8 mouse cellular contexts compared by ENCODE assay signal in genomic region chr11:88148638-88149279, GRCm38 (mm10). TPM values are rescaled to one million over a fixed set of nuclear protein-coding genes. Genes with fewer than 3 reads are reported as not detected.
DNase-seq lines count a peak whose midpoint lies in the region; ATAC-seq and TF ChIP-seq lines count a peak whose summit lies in the region.

No protein-coding gene starts in this region.

- ATAC-seq in intestine, postnatal 0 days, result no peak
- ATAC-seq in lung, postnatal 0 days, result peak; percentile 42
- peak; percentile 11; the same call in 1 of the 2 replicates for ATAC-seq in stomach, embryonic 16.5 days (ENCODE audit: insufficient read depth, low FRiP score)
- ATAC-seq in liver, embryonic 12.5 days, result no peak

- no peak overlapping the region for H3K4me3 ChIP-seq in intestine, postnatal 0 days (ENCODE audit: low read depth, low read length)
- H3K4me3 ChIP-seq in lung, postnatal 0 days (ENCODE audit: low read depth, low read length), result no peak overlapping the region
- no peak overlapping the region for H3K4me3 ChIP-seq in stomach, embryonic 16.5 days (replicated peaks; ENCODE audit: low read length)
- H3K4me3 ChIP-seq in liver, embryonic 12.5 days, result no peak overlapping the region

- TF ChIP-seq CTCF in intestine, postnatal 0 days (IDR thresholded peaks at IDR 0.05; ENCODE audit: low read depth), result no peak
- no peak for TF ChIP-seq CTCF in lung, postnatal 0 days (IDR thresholded peaks at IDR 0.05)

- WGBS in intestine, postnatal 0 days, result 20% methylated on average over 11 of the region's 11 CpGs
- WGBS in lung, postnatal 0 days, result 10% methylated on average over 11 of the region's 11 CpGs
- 14% methylated on average over 11 of the region's 11 CpGs for WGBS in stomach, embryonic 16.5 days
- 41% methylated on average over 11 of the region's 11 CpGs for WGBS in liver, embryonic 12.5 days (ENCODE audit: insufficient replicate concordance)

- peak; percentile 69 to 74 for DNase-seq in right cerebral cortex, postnatal 10 days (ENCODE audit: low spot score in 2 of 2)
- no peak for DNase-seq in right cerebral cortex, adult 2 months (ENCODE audit: low spot score in 2 of 2)
- DNase-seq in cerebellum, postnatal 25 days, result peak; percentile 71 to 75
- peak; percentile 77 to 79 for DNase-seq in heart, adult 18-20 months
- DNase-seq in lung, postnatal 0 days (ENCODE audit: low spot score), result peak; percentile 59

- H3K36me3 ChIP-seq in intestine, postnatal 0 days (ENCODE audit: control insufficient read depth, insufficient read depth), result no peaks in the 10 kb centered on the region
- H3K36me3 ChIP-seq in lung, postnatal 0 days (ENCODE audit: insufficient read depth, low read length), result no peaks in the 10 kb centered on the region
- H3K36me3 ChIP-seq in stomach, embryonic 16.5 days (ENCODE audit: control insufficient read depth, insufficient read depth, low read length), result no peaks in the 10 kb centered on the region
- H3K36me3 ChIP-seq in liver, embryonic 12.5 days, result no peaks in the 10 kb centered on the region

- no peaks in the 10 kb centered on the region for H3K27me3 ChIP-seq in intestine, postnatal 0 days (replicated peaks; ENCODE audit: control insufficient read depth, insufficient read depth, low read length)
- H3K27me3 ChIP-seq in lung, postnatal 0 days (replicated peaks; ENCODE audit: insufficient read depth, low read length), result no peaks in the 10 kb centered on the region
- H3K27me3 ChIP-seq in stomach, embryonic 16.5 days (ENCODE audit: control insufficient read depth, insufficient read depth, low read length), result no peaks in the 10 kb centered on the region
- peaks cover 33% of the 10 kb centered on the region for H3K27me3 ChIP-seq in liver, embryonic 12.5 days (replicated peaks)

- peak overlapping the region; percentile 26; the same call in 1 of the 2 replicates for H3K9ac ChIP-seq in intestine, postnatal 0 days (ENCODE audit: low read depth, low read length)
- no peak overlapping the region for H3K9ac ChIP-seq in lung, postnatal 0 days (replicated peaks; ENCODE audit: low read depth)
- peak overlapping the region; percentile 50 for H3K9ac ChIP-seq in stomach, embryonic 16.5 days (ENCODE audit: low read length)
- no peak overlapping the region for H3K9ac ChIP-seq in liver, embryonic 12.5 days

- H3K27ac ChIP-seq in intestine, postnatal 0 days (ENCODE audit: low read depth, low read length), result peak overlapping the region; percentile 64
- peak overlapping the region; percentile 74 for H3K27ac ChIP-seq in lung, postnatal 0 days (ENCODE audit: low read length)
- peak overlapping the region; percentile 88 for H3K27ac ChIP-seq in stomach, embryonic 16.5 days (ENCODE audit: low read length)
- H3K27ac ChIP-seq in liver, embryonic 12.5 days, result no peak overlapping the region

- H3K9me3 ChIP-seq in intestine, postnatal 0 days (ENCODE audit: control insufficient read depth), result no peaks in the 10 kb centered on the region
- H3K9me3 ChIP-seq in lung, postnatal 0 days (ENCODE audit: low read length), result no peaks in the 10 kb centered on the region
- no peaks in the 10 kb centered on the region for H3K9me3 ChIP-seq in stomach, embryonic 16.5 days (replicated peaks; ENCODE audit: control insufficient read depth, low read length)
- H3K9me3 ChIP-seq in liver, embryonic 12.5 days (replicated peaks), result no peaks in the 10 kb centered on the region

- 0 out of 2 replicates have a peak overlapping the region, but pooled peaks have one; percentile 9 for H3K4me2 ChIP-seq in intestine, postnatal 0 days (replicated peaks; ENCODE audit: low read depth)
- 0 out of 2 replicates have a peak overlapping the region, but pooled peaks have one; percentile 11 for H3K4me2 ChIP-seq in lung, postnatal 0 days (replicated peaks; ENCODE audit: low read depth, low read length)
- H3K4me2 ChIP-seq in stomach, embryonic 16.5 days (ENCODE audit: low read depth, low read length), result peak overlapping the region; percentile 14; the same call in 1 of the 2 replicates
- no peak overlapping the region for H3K4me2 ChIP-seq in liver, embryonic 12.5 days

- TF ChIP-seq EP300 in lung, postnatal 0 days (IDR thresholded peaks at IDR 0.05), result 0 out of 2 replicates have a peak, but pooled peaks have one; percentile 24

- peaks cover 14% of the 10 kb centered on the region; the same call in 1 of the 2 replicates for H3K4me1 ChIP-seq in intestine, postnatal 0 days (replicated peaks; ENCODE audit: control insufficient read depth, insufficient read depth, low read length)
- H3K4me1 ChIP-seq in lung, postnatal 0 days (ENCODE audit: insufficient read depth, low read depth, low read length), result peaks cover 34% of the 10 kb centered on the region
- peaks cover 51% of the 10 kb centered on the region for H3K4me1 ChIP-seq in stomach, embryonic 16.5 days (ENCODE audit: control insufficient read depth, insufficient read depth, low read length)
- peaks cover 61% of the 10 kb centered on the region for H3K4me1 ChIP-seq in liver, embryonic 12.5 days

RNA-seq across cellular contexts. Expression of gene Cuedc1, which starts 50.9 kb away (rescaled TPM):
- 10 to 100 TPM; 40.0 to 43.8 TPM for total RNA-seq in heart, adult 18-20 months (2021)
- polyA plus RNA-seq in intestine, postnatal 0 days (2015; fragmentation: Nextera tagmentation; extraction: Ambion mirVana), result 7.1 and 10.1 TPM in 2 replicates
- 14.6 TPM in 2 replicates for polyA plus RNA-seq in lung, postnatal 0 days (2015; fragmentation: Nextera tagmentation; extraction: Ambion mirVana)
- polyA plus RNA-seq in stomach, embryonic 16.5 days (2015; fragmentation: Nextera tagmentation; extraction: Ambion mirVana), result 11.3 and 11.5 TPM in 2 replicates
- 3.4 and 4.6 TPM in 2 replicates for polyA plus RNA-seq in liver, embryonic 12.5 days (2016; fragmentation: Nextera tagmentation; extraction: Ambion mirVana)

RNA-seq across cellular contexts. Expression of gene Mrps23, which starts 55.4 kb away (rescaled TPM):
- 100 to 1,000 TPM; 327 to 375 TPM for total RNA-seq in heart, adult 18-20 months (2021)
- 54.1 and 59.1 TPM in 2 replicates for polyA plus RNA-seq in intestine, postnatal 0 days (2015; fragmentation: Nextera tagmentation; extraction: Ambion mirVana)
- polyA plus RNA-seq in lung, postnatal 0 days (2015; fragmentation: Nextera tagmentation; extraction: Ambion mirVana), result 46.5 TPM in 2 replicates
- polyA plus RNA-seq in stomach, embryonic 16.5 days (2015; fragmentation: Nextera tagmentation; extraction: Ambion mirVana), result 50.1 and 57.9 TPM in 2 replicates
- 47.0 and 47.6 TPM in 2 replicates for polyA plus RNA-seq in liver, embryonic 12.5 days (2016; fragmentation: Nextera tagmentation; extraction: Ambion mirVana)

Comparison
In these comparisons a context has a peak if more than half of its experiments do, and no peak if none do; other contexts are left out.
1. DNase-seq: peak in right cerebral cortex, postnatal 10 days (2 of 2), cerebellum, postnatal 25 days (2 of 2), heart, adult 18-20 months (2 of 2) and lung, postnatal 0 days (single experiment); none in right cerebral cortex, adult 2 months (0 of 2).
2. ATAC-seq: peak in lung, postnatal 0 days (single experiment) and stomach, embryonic 16.5 days (single experiment); none in intestine, postnatal 0 days (single experiment) and liver, embryonic 12.5 days (single experiment).
3. H3K9ac ChIP-seq: peak in intestine, postnatal 0 days (single experiment) and stomach, embryonic 16.5 days (single experiment); none in lung, postnatal 0 days (single experiment) and liver, embryonic 12.5 days (single experiment).